Mouse (Mus musculus): ENCODE data around the gene Spata2. TPM values are rescaled to one million over a fixed set of nuclear protein-coding genes. Genes with fewer than 3 reads are reported as not detected.

The Spata2 gene
- total RNA-seq, 1 experiment from 2014 or later = 35.1 TPM

DNA sequence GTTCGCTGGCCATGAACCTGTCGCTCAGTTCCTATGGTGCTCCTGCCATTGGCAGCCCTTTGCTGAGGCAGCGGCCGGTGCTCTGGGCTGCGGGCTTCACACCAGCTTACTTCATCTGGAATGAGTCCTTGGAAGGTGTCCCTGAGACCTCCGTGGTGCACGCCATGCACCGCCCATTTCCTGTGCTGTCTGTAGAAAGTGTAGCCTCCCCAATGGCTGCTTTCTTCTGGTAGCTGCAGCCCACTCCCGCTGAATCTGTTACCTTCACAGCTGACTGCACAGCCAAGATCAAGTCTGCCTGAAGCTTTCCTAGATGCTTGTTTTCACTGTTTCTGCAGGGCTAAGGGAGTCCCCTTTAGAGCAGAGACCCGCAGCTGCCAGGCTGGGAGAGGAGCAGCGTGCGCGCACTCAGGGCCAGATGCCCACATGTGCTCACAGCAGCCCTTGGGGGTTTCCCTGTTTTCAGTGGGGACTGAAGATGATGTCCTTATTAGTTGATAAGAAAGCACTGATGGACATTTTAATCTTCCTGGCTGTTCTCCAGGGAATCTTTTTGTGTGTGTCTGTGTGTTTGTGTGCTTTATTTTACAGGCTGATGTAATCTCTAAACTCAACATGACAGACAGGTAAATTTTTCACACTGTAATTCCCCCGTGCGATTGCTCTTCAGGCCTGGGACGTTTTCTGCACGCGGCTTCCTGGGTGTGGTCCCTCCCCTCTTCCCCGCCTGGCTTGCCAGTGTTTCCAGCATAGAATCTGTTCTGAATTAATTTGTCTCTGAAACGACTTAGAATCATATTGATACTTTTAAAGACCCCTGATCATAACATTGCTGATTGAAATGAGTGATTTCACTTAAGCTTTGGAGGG, 46.5 kb downstream of the Spata2 start:
- peak; percentile 53 for DNase-seq

DNA sequence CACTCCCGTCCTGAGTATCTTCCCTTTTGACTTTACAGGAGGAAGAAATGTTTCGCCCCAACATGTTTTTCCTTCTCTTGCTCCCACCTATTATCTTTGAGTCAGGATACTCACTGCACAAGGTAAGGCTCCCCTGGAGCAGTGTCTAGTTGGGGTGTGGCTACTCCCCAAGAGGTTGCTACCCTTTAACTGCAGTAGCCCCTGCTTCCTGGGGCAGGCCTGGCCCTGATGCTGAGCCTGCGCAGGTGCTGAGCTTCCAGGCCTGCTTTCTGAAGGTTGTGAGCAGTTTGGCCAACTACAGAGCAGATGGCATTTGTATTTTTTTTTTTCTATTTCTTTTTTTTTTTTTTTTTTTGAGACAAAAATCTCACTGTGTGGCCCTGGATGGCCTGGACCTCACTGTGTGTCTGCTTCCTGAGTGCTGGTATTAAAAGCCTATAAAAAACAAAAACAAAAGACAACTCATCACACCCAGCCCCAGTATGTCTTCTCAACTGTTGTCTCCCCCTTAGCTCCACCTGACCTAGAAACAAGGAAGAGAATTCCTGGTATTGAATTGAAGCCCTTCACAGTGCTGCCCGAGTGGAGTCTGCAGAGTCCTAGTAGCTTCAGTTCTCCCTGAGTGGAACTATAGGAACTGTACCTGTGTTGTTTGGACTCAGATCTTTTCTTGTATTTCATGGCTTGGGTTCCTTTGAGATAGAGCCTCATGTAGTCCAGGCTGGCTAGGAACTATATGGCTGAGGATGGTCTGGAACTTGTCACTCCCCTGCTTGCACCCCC, 49.1 kb downstream of the Spata2 start:
- DNase-seq = no peak

DNA sequence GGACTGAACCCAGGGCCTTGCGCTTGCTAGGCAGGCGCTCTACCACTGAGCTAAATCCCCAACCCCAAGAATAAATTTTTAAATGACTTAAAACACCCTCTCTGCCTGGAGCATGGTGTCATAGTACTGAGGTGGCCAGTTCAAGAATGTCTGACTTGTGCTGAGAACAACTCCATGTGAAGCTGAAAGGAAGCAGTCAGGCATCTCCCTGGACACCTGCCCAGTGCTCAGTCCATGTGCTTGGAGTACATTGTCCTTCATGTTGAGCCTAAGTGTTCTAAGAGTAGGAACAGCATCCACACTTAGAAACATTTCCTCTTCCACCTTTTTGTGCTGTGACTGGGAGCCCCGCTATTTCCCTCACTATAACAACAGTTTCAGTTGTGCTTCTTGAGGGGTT, 53.3 kb downstream of the Spata2 start:
- DNase-seq = no peak

DNA sequence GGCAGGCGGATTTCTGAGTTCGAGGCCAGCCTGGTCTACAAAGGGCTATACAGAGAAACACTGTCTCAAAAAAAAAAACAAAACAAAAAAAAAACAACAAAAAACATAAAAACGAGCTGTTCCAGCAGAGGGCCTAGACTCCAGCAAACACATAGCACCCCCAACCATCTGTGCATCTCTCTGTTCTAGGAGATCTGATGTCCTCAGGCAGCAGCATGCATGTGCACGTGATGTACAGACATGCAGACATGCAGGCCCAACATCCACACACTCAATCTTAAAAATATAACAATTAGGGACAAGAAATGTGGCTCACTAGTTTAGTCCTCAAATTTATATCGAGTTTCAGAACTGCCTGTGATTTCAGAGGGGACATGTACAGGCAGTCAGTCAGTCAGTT, 56.3 kb downstream of the Spata2 start:
- no peak for DNase-seq

DNA sequence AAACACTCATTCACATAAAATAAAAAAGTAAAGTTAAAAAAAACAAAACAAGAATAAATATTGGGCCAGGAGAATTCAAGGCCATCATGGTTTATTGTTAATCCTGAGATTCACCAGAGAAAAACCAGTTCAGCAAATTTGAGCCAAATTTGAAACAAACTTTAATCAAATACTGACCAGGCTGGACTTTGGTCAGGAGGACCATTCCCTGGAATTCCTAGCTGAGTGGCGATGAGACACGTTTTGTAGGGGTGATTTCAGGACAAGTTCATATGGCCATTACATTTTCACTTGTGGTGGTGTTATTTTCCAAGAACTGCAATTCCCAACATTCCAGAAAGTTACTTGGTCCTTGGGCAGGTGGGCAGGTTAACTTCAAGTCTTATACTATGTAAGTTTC, 57.1 kb downstream of the Spata2 start:
- DNase-seq = no peak

DNA sequence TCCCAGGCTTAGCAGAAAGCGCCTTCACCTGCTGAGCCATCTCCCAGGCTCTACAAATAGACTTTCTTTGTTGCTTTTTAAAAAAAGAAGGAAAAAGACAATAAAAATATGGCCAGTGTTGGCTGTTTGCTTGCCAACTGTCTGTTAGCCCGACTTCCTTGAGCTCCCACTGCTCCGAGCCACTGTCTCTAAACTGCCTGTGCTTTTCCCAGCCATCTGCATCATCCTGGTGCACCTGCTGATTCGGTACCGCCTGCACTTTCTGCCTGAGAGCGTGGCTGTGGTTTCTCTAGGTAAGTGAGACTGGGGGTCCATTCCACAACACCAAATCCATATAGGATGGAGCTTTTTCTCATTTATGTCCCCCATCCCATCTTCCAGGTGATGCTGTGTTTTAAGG, 58.1 kb downstream of the Spata2 start:
- DNase-seq = no peak

DNA sequence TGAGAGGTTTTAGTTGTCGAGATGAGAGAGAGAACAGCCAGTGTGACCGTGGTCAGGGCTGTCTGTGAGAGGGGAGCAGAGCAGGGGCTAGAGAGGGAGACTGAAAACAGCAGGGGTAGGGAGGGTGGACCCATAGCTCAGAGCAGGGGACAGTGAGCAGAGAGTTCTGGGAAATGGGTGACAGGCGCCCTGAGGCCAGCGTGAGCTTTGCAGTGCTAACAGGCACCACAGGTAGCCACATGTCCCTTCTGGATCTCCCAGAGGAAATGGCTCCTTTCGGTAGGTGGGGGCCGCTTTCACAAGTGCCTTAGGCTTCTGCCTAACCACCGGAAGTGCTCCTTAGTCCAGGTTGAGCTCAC, 61.3 kb downstream of the Spata2 start:
- DNase-seq = no peak

Other genes with a start within 250 kb of the Spata2 start
- gene B4galt5, start 143.7 kb downstream of the Spata2 start, total RNA-seq (2021) = 72.9 and 78.8 TPM in 2 replicates
- 42.1 and 51.9 TPM in 2 replicates for gene Slc9a8, start 71.2 kb downstream of the Spata2 start, total RNA-seq (2021)
- gene Rnf114, start 242 bp downstream of the Spata2 start, total RNA-seq (2021) = 68.4 and 71.6 TPM in 2 replicates
- 12.8 and 13.0 TPM in 2 replicates for gene Snai1, start 45.3 kb upstream of the Spata2 start, total RNA-seq (2021)
- 187 and 190 TPM in 2 replicates for gene Ube2v1, start 139.2 kb upstream of the Spata2 start, total RNA-seq (2021)
- 12.1 and 15.7 TPM in 2 replicates for gene Gm20431, start 168.6 kb upstream of the Spata2 start, total RNA-seq (2021)
- 483 and 585 TPM in 2 replicates for gene Cebpb, start 196.0 kb upstream of the Spata2 start, total RNA-seq (2021)
- gene Tmem189, start 196.9 kb upstream of the Spata2 start, total RNA-seq (2021) = 37.4 and 40.5 TPM in 2 replicates